In the genomic region with DNA sequence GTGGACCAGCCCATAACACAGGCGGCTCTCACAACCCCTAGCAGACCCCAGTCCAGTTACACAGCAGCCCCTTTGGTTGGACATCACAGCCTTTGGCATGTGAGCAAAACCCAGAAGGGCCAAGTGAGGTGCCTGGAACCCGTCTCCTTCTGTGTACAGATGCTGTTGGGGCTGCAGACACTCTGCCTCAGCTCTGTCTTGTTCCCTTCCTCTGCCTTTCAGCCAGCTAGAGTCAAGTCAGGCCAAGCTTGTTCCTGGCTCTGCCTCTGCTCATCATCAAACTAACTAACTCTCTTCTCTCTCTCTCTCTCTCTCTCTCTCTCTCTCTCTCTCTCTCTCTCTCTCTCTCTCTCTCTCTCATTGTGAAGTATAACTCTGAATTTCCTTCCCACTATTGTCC, we compare ENCODE assay signal across 16 mouse cellular contexts. TPM values are rescaled to one million over a fixed set of nuclear protein-coding genes. Genes with fewer than 3 reads are reported as not detected.
A peak's percentile ranks its signal among the peaks of the same experiment; 100 is the strongest.
DNase-seq lines count a peak whose midpoint lies in the region; ATAC-seq lines count a peak whose summit lies in the region.
"Had no signal": no experiment of that assay in that cellular context is flagged by ENCODE, and none has a peak within 500 bp of the region (broad histone marks: within the 10 kb centered on the region; RNA-seq: fewer than 3 reads in every experiment).

No protein-coding gene starts in this region.

- no peak for ATAC-seq in forebrain, embryonic 15.5 days (replicated peaks)
- ATAC-seq in intestine, embryonic 15.5 days, result no peak
- ATAC-seq in midbrain, embryonic 16.5 days, result no peak
- ATAC-seq: liver, embryonic 12.5 days had no signal

- DNase-seq in embryonic facial prominence, embryonic 10.5 days (ENCODE audit: low spot score), result no peak
- no peak for DNase-seq in cerebellum, postnatal 10 days
- DNase-seq in urinary bladder, postnatal 14 days (ENCODE audit: low spot score), result no peak
- DNase-seq in lung, postnatal 25 days (ENCODE audit: low spot score), result no peak
- DNase-seq: cerebellum, adult 11-12 months; gastrocnemius, postnatal 25 days; heart, postnatal 36 days; kidney, adult 9 months; layer of hippocampus, postnatal 36 days; right cerebral cortex, adult 18-20 months had no signal

- 55% methylated on average over 2 of the region's 2 CpGs for WGBS in embryonic facial prominence, embryonic 10.5 days
- 56% methylated on average over 2 of the region's 2 CpGs for WGBS in forebrain, embryonic 15.5 days
- 71% methylated on average over 2 of the region's 2 CpGs for WGBS in intestine, embryonic 15.5 days
- WGBS in midbrain, embryonic 16.5 days, result 47% methylated on average over 2 of the region's 2 CpGs

- peaks cover 43% of the 10 kb centered on the region for H3K4me1 ChIP-seq in embryonic facial prominence, embryonic 10.5 days
- peaks cover 24% of the 10 kb centered on the region for H3K4me1 ChIP-seq in forebrain, embryonic 15.5 days
- peaks cover 18% of the 10 kb centered on the region for H3K4me1 ChIP-seq in intestine, embryonic 15.5 days (replicated peaks)
- H3K4me1 ChIP-seq in midbrain, embryonic 16.5 days (ENCODE audit: control insufficient read depth, insufficient read depth, low read length), result peaks cover 21% of the 10 kb centered on the region; the same call in 1 of the 2 replicates
- H3K4me1 ChIP-seq: lung, embryonic 15.5 days had no signal

- H3K9me3 ChIP-seq in embryonic facial prominence, embryonic 10.5 days, result no peaks in the 10 kb centered on the region
- no peaks in the 10 kb centered on the region for H3K9me3 ChIP-seq in forebrain, embryonic 15.5 days
- H3K9me3 ChIP-seq in intestine, embryonic 15.5 days, result no peaks in the 10 kb centered on the region
- H3K9me3 ChIP-seq in midbrain, embryonic 16.5 days (replicated peaks; ENCODE audit: control insufficient read depth, low read length, poor library complexity, severe bottlenecking), result no peaks in the 10 kb centered on the region
- H3K9me3 ChIP-seq: liver, embryonic 12.5 days; lung, embryonic 15.5 days had no signal

- no peak overlapping the region for H3K9ac ChIP-seq in forebrain, embryonic 15.5 days (replicated peaks)
- no peak overlapping the region for H3K9ac ChIP-seq in intestine, embryonic 15.5 days
- H3K9ac ChIP-seq in midbrain, embryonic 16.5 days (ENCODE audit: low read depth, low read length), result peak overlapping the region; percentile 69
- H3K9ac ChIP-seq: heart, embryonic 12.5 days; liver, embryonic 12.5 days; lung, embryonic 15.5 days had no signal

- peaks cover 56% of the 10 kb centered on the region for H3K27me3 ChIP-seq in embryonic facial prominence, embryonic 10.5 days (replicated peaks; ENCODE audit: low read depth, poor library complexity, severe bottlenecking)
- H3K27me3 ChIP-seq in forebrain, embryonic 15.5 days, result no peaks in the 10 kb centered on the region
- no peaks in the 10 kb centered on the region for H3K27me3 ChIP-seq in intestine, embryonic 15.5 days (replicated peaks)
- H3K27me3 ChIP-seq in midbrain, embryonic 16.5 days (ENCODE audit: control insufficient read depth, insufficient read depth, low read depth, low read length), result no peaks in the 10 kb centered on the region

- H3K27ac ChIP-seq in embryonic facial prominence, embryonic 10.5 days (replicated peaks), result peak overlapping the region; percentile 86
- H3K27ac ChIP-seq in forebrain, embryonic 15.5 days (replicated peaks), result peak overlapping the region; percentile 85
- peak overlapping the region; percentile 36; the same call in 1 of the 2 replicates for H3K27ac ChIP-seq in intestine, embryonic 15.5 days
- H3K27ac ChIP-seq in midbrain, embryonic 16.5 days (ENCODE audit: low read length), result peak overlapping the region; percentile 91
- H3K27ac ChIP-seq: liver, embryonic 12.5 days; lung, embryonic 15.5 days had no signal

- peak overlapping the region; percentile 34 for H3K4me3 ChIP-seq in embryonic facial prominence, embryonic 10.5 days
- no peak overlapping the region for H3K4me3 ChIP-seq in forebrain, embryonic 15.5 days
- no peak overlapping the region for H3K4me3 ChIP-seq in intestine, embryonic 15.5 days (replicated peaks)
- H3K4me3 ChIP-seq in midbrain, embryonic 16.5 days (ENCODE audit: low read depth, low read length), result no peak overlapping the region
- H3K4me3 ChIP-seq: heart, embryonic 12.5 days; liver, embryonic 12.5 days; lung, embryonic 15.5 days had no signal

- no peak overlapping the region for H3K4me2 ChIP-seq in forebrain, embryonic 15.5 days (replicated peaks)
- H3K4me2 ChIP-seq in intestine, embryonic 15.5 days (replicated peaks), result no peak overlapping the region
- H3K4me2 ChIP-seq in midbrain, embryonic 16.5 days (ENCODE audit: low read length), result peak overlapping the region; percentile 54
- H3K4me2 ChIP-seq: heart, embryonic 12.5 days; liver, embryonic 12.5 days; lung, embryonic 15.5 days had no signal

- no peaks in the 10 kb centered on the region for H3K36me3 ChIP-seq in embryonic facial prominence, embryonic 10.5 days (replicated peaks)
- no peaks in the 10 kb centered on the region for H3K36me3 ChIP-seq in forebrain, embryonic 15.5 days
- H3K36me3 ChIP-seq in intestine, embryonic 15.5 days, result no peaks in the 10 kb centered on the region
- no peaks in the 10 kb centered on the region for H3K36me3 ChIP-seq in midbrain, embryonic 16.5 days (ENCODE audit: control insufficient read depth, insufficient read depth, low read length)
- H3K36me3 ChIP-seq: heart, embryonic 12.5 days; liver, embryonic 12.5 days; lung, embryonic 15.5 days had no signal

RNA-seq across cellular contexts. Expression of gene Cryba4, which starts 15.7 kb away (rescaled TPM):
- 0.35 and 0.69 TPM in 2 replicates for polyA plus RNA-seq in embryonic facial prominence, embryonic 10.5 days (2016; fragmentation: Nextera tagmentation; extraction: Ambion mirVana)
- polyA plus RNA-seq in forebrain, embryonic 15.5 days (2015; fragmentation: Nextera tagmentation; extraction: Ambion mirVana), result 1.6 and 1.8 TPM in 2 replicates
- 1.7 and 1.8 TPM in 2 replicates for polyA plus RNA-seq in intestine, embryonic 15.5 days (2015; fragmentation: Nextera tagmentation; extraction: Ambion mirVana)
- polyA plus RNA-seq in midbrain, embryonic 16.5 days (2015; fragmentation: Nextera tagmentation; extraction: Ambion mirVana), result 1.0 and 1.6 TPM in 2 replicates

RNA-seq across cellular contexts. Expression of gene Crybb1, which starts 19.0 kb away (rescaled TPM):
- 0.20 and 0.80 TPM in 2 replicates for polyA plus RNA-seq in embryonic facial prominence, embryonic 10.5 days (2016; fragmentation: Nextera tagmentation; extraction: Ambion mirVana)
- polyA plus RNA-seq in forebrain, embryonic 15.5 days (2015; fragmentation: Nextera tagmentation; extraction: Ambion mirVana), result 5.4 and 5.5 TPM in 2 replicates
- polyA plus RNA-seq in intestine, embryonic 15.5 days (2015; fragmentation: Nextera tagmentation; extraction: Ambion mirVana), result 1.9 and 2.4 TPM in 2 replicates
- 5.1 and 5.8 TPM in 2 replicates for polyA plus RNA-seq in midbrain, embryonic 16.5 days (2015; fragmentation: Nextera tagmentation; extraction: Ambion mirVana)

RNA-seq across cellular contexts. Expression of gene Tpst2, which starts 39.9 kb away (rescaled TPM):
- 34.0 and 35.9 TPM in 2 replicates for polyA plus RNA-seq in embryonic facial prominence, embryonic 10.5 days (2016; fragmentation: Nextera tagmentation; extraction: Ambion mirVana)
- polyA plus RNA-seq in forebrain, embryonic 15.5 days (2015; fragmentation: Nextera tagmentation; extraction: Ambion mirVana), result 28.8 and 29.5 TPM in 2 replicates
- 43.1 and 45.3 TPM in 2 replicates for polyA plus RNA-seq in intestine, embryonic 15.5 days (2015; fragmentation: Nextera tagmentation; extraction: Ambion mirVana)
- 26.2 and 34.5 TPM in 2 replicates for polyA plus RNA-seq in midbrain, embryonic 16.5 days (2015; fragmentation: Nextera tagmentation; extraction: Ambion mirVana)

Comparison
In these comparisons a context has a peak if more than half of its experiments do, and no peak if none do; other contexts are left out.
1. H3K27ac ChIP-seq: peak in every context shown above with its lines; median percentile 91 in midbrain, embryonic 16.5 days; 86 in embryonic facial prominence, embryonic 10.5 days; 85 in forebrain, embryonic 15.5 days; 36 in intestine, embryonic 15.5 days.